In the genomic region with DNA sequence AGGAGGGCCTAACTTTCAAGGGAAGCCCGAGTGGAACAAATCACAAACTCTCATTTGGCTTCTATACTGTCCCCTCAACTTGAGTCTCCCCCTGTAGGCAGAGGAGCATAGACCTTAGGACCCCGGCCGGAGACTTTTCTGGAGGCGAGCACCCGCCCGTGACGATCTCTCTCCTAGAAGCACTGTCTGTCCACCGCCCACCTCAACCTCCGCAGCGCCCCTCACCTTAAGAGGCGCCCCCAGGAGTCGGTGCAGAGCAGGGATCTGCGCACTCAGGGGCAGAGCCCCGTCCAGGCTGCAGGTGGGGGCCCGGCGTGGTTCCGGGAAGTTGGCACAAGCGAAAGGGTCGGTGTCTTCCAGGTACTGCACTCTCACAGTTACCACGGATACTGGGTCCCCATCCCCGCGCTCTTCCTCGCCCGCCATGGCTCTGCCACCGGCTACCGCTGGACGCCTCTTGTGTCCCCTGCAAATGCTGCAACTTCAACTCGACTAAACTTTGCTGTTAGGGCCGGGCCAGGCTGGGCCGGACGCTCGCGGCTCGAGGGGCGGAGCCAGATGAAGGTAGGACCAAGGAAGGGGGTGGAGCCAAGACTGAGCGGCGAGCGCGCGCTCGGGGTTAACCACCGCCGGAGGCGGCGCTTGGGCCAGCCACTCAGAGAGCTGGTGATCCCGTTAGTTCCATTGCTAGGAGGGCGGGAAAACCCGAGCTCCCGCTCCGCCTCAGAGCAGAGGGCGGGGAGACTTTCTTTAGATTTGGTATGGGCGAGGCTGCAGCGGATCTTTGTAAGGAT, we compare ENCODE assay signal across 8 mouse cellular contexts. TPM values are rescaled to one million over a fixed set of nuclear protein-coding genes. Genes with fewer than 3 reads are reported as not detected.
DNase-seq lines count a peak whose midpoint lies in the region; ATAC-seq lines count a peak whose summit lies in the region.

A gene (minus strand): TSS at position 526 of the 794 bp plus-strand sequence.

- 0 out of 2 replicates have a peak, but pooled peaks cover 5% of the 10 kb centered on the region for H3K36me3 ChIP-seq in heart, embryonic 14.5 days (ENCODE audit: control insufficient read depth, insufficient read depth, low read length)
- H3K36me3 ChIP-seq in liver, embryonic 15.5 days (replicated peaks), result no peaks in the 10 kb centered on the region
- H3K36me3 ChIP-seq in neural tube, embryonic 12.5 days, result no peaks in the 10 kb centered on the region

- H3K4me2 ChIP-seq in heart, embryonic 14.5 days (ENCODE audit: low read length), result peak within 1 kb of the TSS; percentile 97
- H3K4me2 ChIP-seq in liver, embryonic 15.5 days, result peak within 1 kb of the TSS; percentile 97
- H3K4me2 ChIP-seq in neural tube, embryonic 12.5 days (replicated peaks), result peak within 1 kb of the TSS; percentile 98

- peak within 1 kb of the TSS; percentile 64 to 77 for H3K4me3 ChIP-seq in heart, embryonic 14.5 days (ENCODE audit: control insufficient read depth in 1 of 2, insufficient read depth in 1 of 2, low read depth in 1 of 2, low read length in 2 of 2)
- H3K4me3 ChIP-seq in liver, embryonic 15.5 days (replicated peaks), result peak within 1 kb of the TSS; percentile 67
- H3K4me3 ChIP-seq in neural tube, embryonic 12.5 days, result peak within 1 kb of the TSS; percentile 64

- under 1% methylated on average over 52 of the region's 53 CpGs for whole genome bisulfite sequencing in heart, embryonic 14.5 days
- WGBS in liver, embryonic 15.5 days (ENCODE audit: insufficient replicate concordance), result under 1% methylated on average over 53 of the region's 53 CpGs
- WGBS in neural tube, embryonic 12.5 days, result under 1% methylated on average over 53 of the region's 53 CpGs

- H3K9ac ChIP-seq in heart, embryonic 14.5 days (ENCODE audit: low read length), result peak within 1 kb of the TSS; percentile 78
- H3K9ac ChIP-seq in liver, embryonic 15.5 days, result peak within 1 kb of the TSS; percentile 69
- peak within 1 kb of the TSS; percentile 82 for H3K9ac ChIP-seq in neural tube, embryonic 12.5 days

- no peaks in the 10 kb centered on the region for H3K9me3 ChIP-seq in heart, embryonic 14.5 days (ENCODE audit: control insufficient read depth, low read length)
- no peaks in the 10 kb centered on the region for H3K9me3 ChIP-seq in liver, embryonic 15.5 days (replicated peaks)
- H3K9me3 ChIP-seq in neural tube, embryonic 12.5 days, result no peaks in the 10 kb centered on the region

- peaks cover 31 to 45% of the 10 kb centered on the region in 2 experiments for H3K4me1 ChIP-seq in heart, embryonic 14.5 days (ENCODE audit: control insufficient read depth in 2 of 2, insufficient read depth in 2 of 2, low read length in 2 of 2)
- H3K4me1 ChIP-seq in liver, embryonic 15.5 days (replicated peaks), result peaks cover 56% of the 10 kb centered on the region
- H3K4me1 ChIP-seq in neural tube, embryonic 12.5 days, result peaks cover 35% of the 10 kb centered on the region

- ATAC-seq in heart, embryonic 14.5 days (ENCODE audit: insufficient number of reproducible peaks, insufficient read depth, low FRiP score, low read depth), result peak; percentile 87
- ATAC-seq in liver, embryonic 15.5 days (ENCODE audit: insufficient read depth), result peak; percentile 86
- ATAC-seq in neural tube, embryonic 12.5 days (ENCODE audit: low FRiP score, low read depth), result peak; percentile 84

- DNase-seq in CD8-positive naive resting alpha-beta T cell, adult 2 months (ENCODE audit: low read depth in 2 of 2, low spot score in 2 of 2), result peak; percentile 64
- peak; percentile 81 for DNase-seq in c-Kit-negative CD71-positive TER-119-positive erythroid progenitor cells, embryonic 14.5 days (ENCODE audit: low read depth, low spot score)
- DNase-seq in fibroblast of lung, adult 2 months (ENCODE audit: low read depth), result peak; percentile 89
- peak; percentile 99 for DNase-seq in kidney, postnatal 14 days
- DNase-seq in telencephalon, adult 2 months (ENCODE audit: low read depth, low spot score), result peak; percentile 78

- 0 out of 2 replicates have a peak, but pooled peaks cover 5% of the 10 kb centered on the region for H3K27me3 ChIP-seq in heart, embryonic 14.5 days (ENCODE audit: control insufficient read depth, insufficient read depth, low read length)
- peaks cover 81% of the 10 kb centered on the region for H3K27me3 ChIP-seq in liver, embryonic 15.5 days
- peaks cover 13% of the 10 kb centered on the region; the same call in 1 of the 2 replicates for H3K27me3 ChIP-seq in neural tube, embryonic 12.5 days (replicated peaks)

- peak within 1 kb of the TSS; percentile 78 to 92 for H3K27ac ChIP-seq in heart, embryonic 14.5 days (replicated peaks in 1 of 2; ENCODE audit: control insufficient read depth in 1 of 2, insufficient read depth in 1 of 2, low read depth in 2 of 2, low read length in 2 of 2)
- peak within 1 kb of the TSS; percentile 58 for H3K27ac ChIP-seq in liver, embryonic 15.5 days (replicated peaks)
- H3K27ac ChIP-seq in neural tube, embryonic 12.5 days, result no peak within 1 kb of the TSS

RNA-seq across cellular contexts. Expression of the gene that starts here (rescaled TPM):
- 2.2 and 2.3 TPM in 2 replicates for polyA plus RNA-seq in heart, embryonic 14.5 days (2014; fragmentation: Nextera tagmentation; extraction: Ambion mirVana)
- 0.53 and 0.70 TPM in 2 replicates for polyA plus RNA-seq in liver, embryonic 15.5 days (2015; fragmentation: Nextera tagmentation; extraction: Ambion mirVana)
- 0.92 and 0.98 TPM in 2 replicates for polyA plus RNA-seq in neural tube, embryonic 12.5 days (2016; fragmentation: Nextera tagmentation; extraction: Ambion mirVana)

Comparison
In these comparisons a context has a peak if more than half of its experiments do, and no peak if none do; other contexts are left out.
1. Peak in ATAC-seq, H3K4me3 ChIP-seq, H3K27ac ChIP-seq, H3K9ac ChIP-seq and H3K4me2 ChIP-seq in liver, embryonic 15.5 days; RNA of the gene not detected or under 1 TPM.
2. Peak in ATAC-seq, H3K4me3 ChIP-seq, H3K9ac ChIP-seq and H3K4me2 ChIP-seq in neural tube, embryonic 12.5 days; RNA of the gene not detected or under 1 TPM.